Mouse (Mus musculus) heart, embryonic 13.5 days (tissue): ENCODE data around the gene Akr1b3. TPM values are rescaled to one million over a fixed set of nuclear protein-coding genes. Genes with fewer than 3 reads are reported as not detected.

Source experiments
- polyA plus RNA-seq: library from polyadenylated mRNA; unstranded; fragments of >200 nt; fragmentation: Nextera tagmentation; extraction: Ambion mirVana; gene quantifications from 2 replicates; pipeline ENCODE4 v1.2.1, GENCODE M21; 2015

Gene Akr1b3
- polyA plus RNA-seq, 1 experiment from 2014 or later: 176 TPM

Other genes starting within 250 kb of the Akr1b3 start
- 35.8 and 36.3 TPM in 2 replicates for gene Slc35b4, start 140.4 kb downstream of the Akr1b3 start, polyA plus RNA-seq
- gene Akr1b8, start 36.6 kb upstream of the Akr1b3 start, polyA plus RNA-seq: 11.0 and 12.0 TPM in 2 replicates
- gene Akr1b10, start 66.7 kb upstream of the Akr1b3 start, polyA plus RNA-seq: 55.7 and 59.7 TPM in 2 replicates
- gene Akr1b7, start 94.9 kb upstream of the Akr1b3 start, polyA plus RNA-seq: 0.11 TPM in 1 of 2 replicates, not detected in the other
- gene Bpgm, start 158.7 kb upstream of the Akr1b3 start, polyA plus RNA-seq: 69.1 and 111 TPM in 2 replicates